Mouse (Mus musculus) R1 (cell line): ENCODE measurements around the gene Trpm3.
A peak's percentile ranks its signal among the peaks of the same experiment; 100 is the strongest.

Source experiments
- DNase-seq: peaks from one replicate; pipeline ENCODE4 v3.0.0-alpha.2; 2018; ENCODE audit warnings: low read depth, low spot score

Trpm3 gene

GRCm38 (mm10) chr19:22635635-22636034 is 496.8 kb downstream of the Trpm3 start:
- no peak for DNase-seq

- no peak for DNase-seq
Measured at GRCm38 (mm10) chr19:22637786-22638185, 498.9 kb downstream of the Trpm3 start.

- no peak for DNase-seq
Measured at GRCm38 (mm10) chr19:22638394-22638954, 499.6 kb downstream of the Trpm3 start.

GRCm38 (mm10) chr19:22642124-22642523 is 503.3 kb downstream of the Trpm3 start:
- DNase-seq: no peak

- peak; percentile 12 for DNase-seq
Measured at GRCm38 (mm10) chr19:22656466-22657215, 517.8 kb downstream of the Trpm3 start.

- DNase-seq: no peak
Measured at GRCm38 (mm10) chr19:22657251-22657650, 518.4 kb downstream of the Trpm3 start.

GRCm38 (mm10) chr19:22665401-22665800 is 526.6 kb downstream of the Trpm3 start:
- DNase-seq: no peak

GRCm38 (mm10) chr19:22670222-22670621 is 531.4 kb downstream of the Trpm3 start:
- no peak for DNase-seq

GRCm38 (mm10) chr19:22672892-22673291 is 534.0 kb downstream of the Trpm3 start:
- no peak for DNase-seq

GRCm38 (mm10) chr19:22676206-22676605 is 537.4 kb downstream of the Trpm3 start:
- no peak for DNase-seq

- DNase-seq: no peak
Measured at GRCm38 (mm10) chr19:22682238-22682637, 543.4 kb downstream of the Trpm3 start.

GRCm38 (mm10) chr19:22691995-22692394 is 553.1 kb downstream of the Trpm3 start:
- no peak for DNase-seq

- no peak for DNase-seq
Measured at GRCm38 (mm10) chr19:22692553-22692952, 553.7 kb downstream of the Trpm3 start.

- DNase-seq: no peak
Measured at GRCm38 (mm10) chr19:22692956-22693355, 554.1 kb downstream of the Trpm3 start.

- DNase-seq: no peak
Measured at GRCm38 (mm10) chr19:22695423-22695822, 556.6 kb downstream of the Trpm3 start.

GRCm38 (mm10) chr19:22698737-22699136 is 559.9 kb downstream of the Trpm3 start:
- no peak for DNase-seq

- DNase-seq: peak; percentile 17
Measured at GRCm38 (mm10) chr19:22700871-22701651, 562.2 kb downstream of the Trpm3 start.

- DNase-seq: no peak
Measured at GRCm38 (mm10) chr19:22703876-22704275, 565.0 kb downstream of the Trpm3 start.

- no peak for DNase-seq
Measured at GRCm38 (mm10) chr19:22705414-22705813, 566.6 kb downstream of the Trpm3 start.

GRCm38 (mm10) chr19:22719027-22719426 is 580.2 kb downstream of the Trpm3 start:
- no peak for DNase-seq

GRCm38 (mm10) chr19:22729846-22730245 is 591.0 kb downstream of the Trpm3 start:
- DNase-seq: no peak

- DNase-seq: no peak
Measured at GRCm38 (mm10) chr19:22730971-22731370, 592.1 kb downstream of the Trpm3 start.

GRCm38 (mm10) chr19:22736870-22737269 is 598.0 kb downstream of the Trpm3 start:
- no peak for DNase-seq
